Mouse (Mus musculus): ENCODE measurements at regions not wholly inside any gene's neighbourhood (a gene's known extent, or its start where the extent isn't known, plus 50 kb on each side); places are given as distances from the start of the nearest gene placed in this dataset.

- TF ChIP-seq CTCF (IDR thresholded peaks at IDR 0.05; ENCODE audit: low read depth, low read length) (no peak), POLR2A (IDR thresholded peaks at IDR 0.05; ENCODE audit: borderline replicate concordance, low read depth, low read length) (no peak)
Observed at GRCm38 (mm10) chr1:151118982-151119381, 63.4 kb upstream of the Gm47985 start.

All from bone marrow macrophage, adult 2 months (primary cell).